Mouse (Mus musculus): ENCODE measurements around the gene Dock8. TPM values are rescaled to one million over a fixed set of nuclear protein-coding genes. Genes with fewer than 3 reads are reported as not detected.

Dock8 gene
- total and polyA plus RNA-seq, 3 experiments: 16.1 to 30.1 TPM; not detected in 1

GRCm38 (mm10) chr19:24996815-24997704 is 2.3 kb upstream of the Dock8 start:
- Histone ChIP-seq H3K4me3 (ENCODE audit: control insufficient read depth in 1 of 2, insufficient read depth in 1 of 2, low read depth in 2 of 2, low read length in 2 of 2) (no peak overlapping the region), H3K4me1 (ENCODE audit: control insufficient read depth in 1 of 2, insufficient read depth in 2 of 2, low read length in 2 of 2) (peaks cover 14% of the 10 kb centered on the region in 2 experiments), H3K27ac (ENCODE audit: control insufficient read depth, low read depth, low read length) (peak overlapping the region; percentile 31; the same call in 1 of the 2 replicates), H3K27me3 (ENCODE audit: control insufficient read depth in 1 of 2, insufficient read depth in 2 of 2, low read length in 2 of 2) (no peaks in the 10 kb centered on the region), H3K9ac (ENCODE audit: control insufficient read depth, low read depth, low read length, poor library complexity, severe bottlenecking) (no peak overlapping the region), H3K79me2 (ENCODE audit: control insufficient read depth, insufficient read depth, low read length, poor library complexity) (peaks cover 5% of the 10 kb centered on the region), H3K36me3 (ENCODE audit: control insufficient read depth in 1 of 2, insufficient read depth in 2 of 2, low read length in 2 of 2) (peaks cover 0 to 21% of the 10 kb centered on the region in 2 experiments; a peak in 2 of 4 replicates), H3K9me3 (replicated peaks; ENCODE audit: insufficient read depth, low read length) (no peaks in the 10 kb centered on the region)
- peak; percentile 75 for DNase-seq (ENCODE audit: low read depth, low spot score)
- TF ChIP-seq EP300 (IDR thresholded peaks at IDR 0.05; ENCODE audit: low read depth in 1 of 2, low read length in 2 of 2) (peak; percentile 51 to 79), GABPA (IDR thresholded peaks at IDR 0.05; ENCODE audit: low read depth, low read length) (no peak), MAX (IDR thresholded peaks at IDR 0.05; ENCODE audit: low read length) (no peak), E2F4 (IDR thresholded peaks at IDR 0.05; ENCODE audit: borderline replicate concordance, low read depth, low read length) (no peak), TAL1 (IDR thresholded peaks at IDR 0.05; ENCODE audit: low read length) (no peak), UBTF (IDR thresholded peaks at IDR 0.05; ENCODE audit: borderline replicate concordance, insufficient read depth, low read depth, low read length) (no peak), POLR2A (IDR thresholded peaks at IDR 0.05; ENCODE audit: control insufficient read depth in 1 of 2, insufficient read depth in 1 of 2, low read depth in 1 of 2, low read length in 2 of 2, poor library complexity in 1 of 2) (0 out of 4 replicates have a peak, but pooled peaks of 1 of the 2 experiments have one; percentile 30), ZMIZ1 (IDR thresholded peaks at IDR 0.05; ENCODE audit: low read depth, low read length) (no peak), GATA1 (IDR thresholded peaks at IDR 0.05; ENCODE audit: low read depth, low read length) (peak; percentile 47), ETS1 (IDR thresholded peaks at IDR 0.05; ENCODE audit: low read depth, low read length) (peak; percentile 37; the same call in 1 of the 2 replicates), TCF12 (IDR thresholded peaks at IDR 0.05; ENCODE audit: low read depth, low read length) (peak; percentile 60; the same call in 1 of the 2 replicates), KAT2A (conservative IDR thresholded peaks at IDR 0.05; ENCODE audit: low read depth, low read length) (no peak), MYB (IDR thresholded peaks at IDR 0.05; ENCODE audit: low read depth, low read length) (peak; percentile 72)

GRCm38 (mm10) chr19:24998561-24998960 is 773 bp upstream of the Dock8 start:
- no peaks in the 10 kb centered on the region for H3K27me3 ChIP-seq (ENCODE audit: control insufficient read depth in 1 of 2, insufficient read depth in 2 of 2, low read length in 2 of 2)
- H3K36me3 ChIP-seq (ENCODE audit: control insufficient read depth in 1 of 2, insufficient read depth in 2 of 2, low read length in 2 of 2): peaks cover 0 to 21% of the 10 kb centered on the region in 2 experiments; a peak in 2 of 4 replicates
- H3K9ac ChIP-seq (ENCODE audit: control insufficient read depth, low read depth, low read length, poor library complexity, severe bottlenecking): peak overlapping the region; percentile 85
- peaks cover 5% of the 10 kb centered on the region for H3K79me2 ChIP-seq (ENCODE audit: control insufficient read depth, insufficient read depth, low read length, poor library complexity)
- peak overlapping the region; percentile 79 for H3K27ac ChIP-seq (ENCODE audit: control insufficient read depth, low read depth, low read length)
- H3K4me3 ChIP-seq (ENCODE audit: control insufficient read depth in 1 of 2, insufficient read depth in 1 of 2, low read depth in 2 of 2, low read length in 2 of 2): peak overlapping the region; percentile 65 to 77
- peaks cover 12 to 17% of the 10 kb centered on the region in 2 experiments; a peak in 3 of 4 replicates for H3K4me1 ChIP-seq (ENCODE audit: control insufficient read depth in 1 of 2, insufficient read depth in 2 of 2, low read length in 2 of 2)
- peak; percentile 81 for DNase-seq (ENCODE audit: low read depth, low spot score)
- H3K9me3 ChIP-seq (replicated peaks; ENCODE audit: insufficient read depth, low read length): no peaks in the 10 kb centered on the region
- peak; percentile 84 for TF ChIP-seq ETS1 (IDR thresholded peaks at IDR 0.05; ENCODE audit: low read depth, low read length)
- TF ChIP-seq KAT2A (conservative IDR thresholded peaks at IDR 0.05; ENCODE audit: low read depth, low read length): no peak
- no peak for TF ChIP-seq MAZ (IDR thresholded peaks at IDR 0.05; ENCODE audit: low read depth, low read length)
- TF ChIP-seq JUND (IDR thresholded peaks at IDR 0.05; ENCODE audit: low read depth, low read length): no peak
- TF ChIP-seq E2F4 (IDR thresholded peaks at IDR 0.05; ENCODE audit: borderline replicate concordance, low read depth, low read length): no peak
- no peak for TF ChIP-seq GABPA (IDR thresholded peaks at IDR 0.05; ENCODE audit: low read depth, low read length)
- TF ChIP-seq CHD1 (IDR thresholded peaks at IDR 0.05; ENCODE audit: low read depth, low read length): no peak
- no peak for TF ChIP-seq HCFC1 (IDR thresholded peaks at IDR 0.05; ENCODE audit: low read depth, low read length)
- peak; percentile 44; the same call in 1 of the 2 replicates for TF ChIP-seq TBP (IDR thresholded peaks at IDR 0.05; ENCODE audit: low read depth, low read length)
- TF ChIP-seq GATA1 (IDR thresholded peaks at IDR 0.05; ENCODE audit: low read depth, low read length): peak; percentile 80
- TF ChIP-seq RAD21 (IDR thresholded peaks at IDR 0.05; ENCODE audit: low read depth, low read length): no peak
- peak; percentile 91 for TF ChIP-seq TCF12 (IDR thresholded peaks at IDR 0.05; ENCODE audit: low read depth, low read length)
- TF ChIP-seq NRF1 (IDR thresholded peaks at IDR 0.05; ENCODE audit: insufficient read depth, low read depth, low read length, poor library complexity, severe bottlenecking): no peak
- peak; percentile 77 for TF ChIP-seq MYB (IDR thresholded peaks at IDR 0.05; ENCODE audit: low read depth, low read length)
- TF ChIP-seq BHLHE40 (IDR thresholded peaks at IDR 0.05; ENCODE audit: borderline replicate concordance, low read depth, low read length): peak; percentile 53; the same call in 1 of the 2 replicates
- no peak for TF ChIP-seq ZMIZ1 (IDR thresholded peaks at IDR 0.05; ENCODE audit: low read depth, low read length)
- TF ChIP-seq RCOR1 (IDR thresholded peaks at IDR 0.05; ENCODE audit: low read depth, low read length): peak; percentile 85
- TF ChIP-seq MAX (IDR thresholded peaks at IDR 0.05; ENCODE audit: low read length): peak; percentile 38; the same call in 1 of the 2 replicates
- TF ChIP-seq POLR2AphosphoS2 (IDR thresholded peaks at IDR 0.05; ENCODE audit: low read length): no peak
- TF ChIP-seq USF2 (IDR thresholded peaks at IDR 0.05; ENCODE audit: borderline replicate concordance in 1 of 2, insufficient read depth in 1 of 2, low read depth in 1 of 2, low read length in 2 of 2): no peak
- TF ChIP-seq MAFK (IDR thresholded peaks at IDR 0.05; ENCODE audit: borderline replicate concordance, low read depth, low read length): peak; percentile 63; the same call in 1 of the 2 replicates
- TF ChIP-seq MEF2A (IDR thresholded peaks at IDR 0.05; ENCODE audit: extremely low read depth, insufficient replicate concordance, low read depth, low read length, poor library complexity, severe bottlenecking): peak; percentile 93; the same call in 1 of the 2 replicates

All from MEL (cell line).